Mouse (Mus musculus): ENCODE results near the gene Plpp3. TPM values are rescaled to one million over a fixed set of nuclear protein-coding genes. Genes with fewer than 3 reads are reported as not detected.

Gene Plpp3
- total RNA-seq, 2 experiments from 2014 or later, result 65.1 to 71.3 TPM

- DNase-seq, result no peak
- intact Hi-C loops (cut with DNase I), result no loop called here
These were observed 121.6 kb downstream of the Plpp3 start for GRCm38 (mm10) chr4:105278571-105279410.

- no peak for DNase-seq
- intact Hi-C loops (cut with DNase I), result no loop called here
These were observed 122.7 kb downstream of the Plpp3 start for GRCm38 (mm10) chr4:105279806-105280205.

- DNase-seq, result no peak
These were observed 124.6 kb downstream of the Plpp3 start for GRCm38 (mm10) chr4:105281751-105282231.

More at GRCm38 (mm10) chr4:105281751-105282231, 124.6 kb downstream of the Plpp3 start:
- intact Hi-C loops (cut with DNase I), result no loop called here

Other genes with a start within 250 kb of the Plpp3 start
- under 1 TPM; 0.50 to 0.74 TPM for gene Fyb2, start 243.9 kb upstream of the Plpp3 start, total RNA-seq (2021)
- gene Prkaa2, start 47.5 kb upstream of the Plpp3 start, total RNA-seq (2021), result 10 to 100 TPM; 35.5 to 40.7 TPM